Comparison of ENCODE assay signal across 8 mouse cellular contexts in the genomic region with DNA sequence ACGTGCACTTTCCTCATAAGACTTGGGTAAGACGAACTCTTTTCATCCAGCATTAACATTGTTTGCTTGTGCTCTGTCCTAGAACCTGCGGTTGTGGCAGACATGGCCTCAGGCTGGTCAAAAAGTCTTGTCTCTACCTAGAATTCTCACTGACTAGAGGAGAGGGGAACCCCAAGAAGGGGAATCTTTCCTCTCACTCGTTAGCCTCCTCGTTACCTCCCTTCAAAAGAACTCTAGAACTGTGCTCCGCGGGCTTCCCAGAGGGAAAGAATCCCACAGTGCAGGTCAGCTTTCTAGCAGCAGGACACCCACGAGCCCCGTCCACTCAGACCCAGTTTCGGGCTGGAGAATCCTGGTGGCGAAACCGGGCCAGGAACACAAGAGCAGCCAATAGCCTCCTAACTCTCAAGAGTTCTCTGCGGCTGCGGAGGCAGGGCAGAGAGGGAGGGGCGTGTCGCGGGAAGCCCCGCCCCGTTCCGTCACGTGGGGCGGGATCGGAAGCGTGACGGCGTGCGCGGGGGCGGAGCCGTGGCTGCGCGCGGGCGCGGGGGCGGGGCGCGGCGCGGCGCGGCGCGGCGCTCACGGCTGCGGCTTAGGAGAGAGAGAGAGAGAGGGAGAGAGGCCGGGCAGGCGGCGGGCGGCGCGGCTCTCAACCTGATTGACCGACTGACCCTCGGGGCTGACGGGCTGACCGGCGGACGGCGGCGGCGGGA. TPM values are rescaled to one million over a fixed set of nuclear protein-coding genes. Genes with fewer than 3 reads are reported as not detected.
A peak's percentile ranks its signal among the peaks of the same experiment; 100 is the strongest.
DNase-seq lines count a peak whose midpoint lies in the region; ATAC-seq lines count a peak whose summit lies in the region.

A gene (plus strand): TSS at position 553 of the 713 bp plus-strand sequence.

- peak within 1 kb of the TSS; percentile 83 for H3K27ac ChIP-seq in brown adipose tissue, adult 24 weeks (replicated peaks; ENCODE audit: low read depth, low read length)
- H3K27ac ChIP-seq in heart, embryonic 13.5 days (replicated peaks): peak within 1 kb of the TSS; percentile 92
- peak within 1 kb of the TSS; percentile 78 for H3K27ac ChIP-seq in liver, embryonic 12.5 days
- H3K27ac ChIP-seq in stomach, embryonic 15.5 days: peak within 1 kb of the TSS; percentile 84

- 0 out of 2 replicates have a peak, but pooled peaks cover 3% of the 10 kb centered on the region for H3K9me3 ChIP-seq in heart, embryonic 13.5 days
- no peaks in the 10 kb centered on the region for H3K9me3 ChIP-seq in liver, embryonic 12.5 days (replicated peaks)
- H3K9me3 ChIP-seq in stomach, embryonic 15.5 days: no peaks in the 10 kb centered on the region

- peak; percentile 96 for ATAC-seq in heart, embryonic 13.5 days (ENCODE audit: extremely low read depth, insufficient number of reproducible peaks, low FRiP score, low TSS enrichment)
- ATAC-seq in liver, embryonic 12.5 days: peak; percentile 94
- ATAC-seq in stomach, embryonic 15.5 days (ENCODE audit: insufficient read depth, low FRiP score, low read depth): peak; percentile 95

- DNase-seq in CD4-positive, CD25-positive, alpha-beta regulatory T cell, adult 2 months (ENCODE audit: low read depth, low spot score): peak; percentile 97
- DNase-seq in fat pad, adult 2 months (ENCODE audit: extremely low read depth, low read depth, low spot score): peak; percentile 54
- peak; percentile 97 for DNase-seq in kidney, postnatal 10 days
- DNase-seq in natural killer cell, adult 2 months (ENCODE audit: low spot score in 2 of 2): peak; percentile 94 to 95

- peak within 1 kb of the TSS; percentile 76 for H3K4me2 ChIP-seq in heart, embryonic 13.5 days
- H3K4me2 ChIP-seq in liver, embryonic 12.5 days: peak within 1 kb of the TSS; percentile 98
- peak within 1 kb of the TSS; percentile 65 for H3K4me2 ChIP-seq in stomach, embryonic 15.5 days

- H3K4me3 ChIP-seq in brown adipose tissue, adult 24 weeks (ENCODE audit: insufficient read depth, low read depth, low read length): peak within 1 kb of the TSS; percentile 89
- peak within 1 kb of the TSS; percentile 90 for H3K4me3 ChIP-seq in heart, embryonic 13.5 days
- peak within 1 kb of the TSS; percentile 89 for H3K4me3 ChIP-seq in liver, embryonic 12.5 days
- peak within 1 kb of the TSS; percentile 87 for H3K4me3 ChIP-seq in stomach, embryonic 15.5 days (replicated peaks)

- H3K27me3 ChIP-seq in heart, embryonic 13.5 days (replicated peaks): no peaks in the 10 kb centered on the region
- peaks cover 11% of the 10 kb centered on the region for H3K27me3 ChIP-seq in liver, embryonic 12.5 days (replicated peaks)
- no peaks in the 10 kb centered on the region for H3K27me3 ChIP-seq in stomach, embryonic 15.5 days (replicated peaks)

- H3K36me3 ChIP-seq in heart, embryonic 13.5 days: no peaks in the 10 kb centered on the region
- H3K36me3 ChIP-seq in liver, embryonic 12.5 days: no peaks in the 10 kb centered on the region
- no peaks in the 10 kb centered on the region for H3K36me3 ChIP-seq in stomach, embryonic 15.5 days

- peak within 1 kb of the TSS; percentile 98 for H3K9ac ChIP-seq in heart, embryonic 13.5 days
- H3K9ac ChIP-seq in liver, embryonic 12.5 days: peak within 1 kb of the TSS; percentile 91
- peak within 1 kb of the TSS; percentile 93 for H3K9ac ChIP-seq in stomach, embryonic 15.5 days

- WGBS in heart, embryonic 13.5 days: 3% methylated on average over 23 of the region's 62 CpGs
- 3% methylated on average over 48 of the region's 62 CpGs for WGBS in liver, embryonic 12.5 days (ENCODE audit: insufficient replicate concordance)
- WGBS in stomach, embryonic 15.5 days: 3% methylated on average over 39 of the region's 62 CpGs

- H3K4me1 ChIP-seq in brown adipose tissue, adult 24 weeks (ENCODE audit: control insufficient read depth, insufficient read depth, insufficient read length, low read length): peaks cover 2% of the 10 kb centered on the region; the same call in 1 of the 2 replicates
- peaks cover 40% of the 10 kb centered on the region for H3K4me1 ChIP-seq in heart, embryonic 13.5 days
- peaks cover 47% of the 10 kb centered on the region for H3K4me1 ChIP-seq in liver, embryonic 12.5 days
- peaks cover 11% of the 10 kb centered on the region for H3K4me1 ChIP-seq in stomach, embryonic 15.5 days

RNA-seq across cellular contexts. Expression of the gene that starts here (rescaled TPM):
- 2.5 and 2.7 TPM in 2 replicates for polyA plus RNA-seq in brown adipose tissue, adult 24 weeks (2012; ENCODE audit: insufficient read depth, insufficient read length, missing spikeins)
- polyA plus RNA-seq in heart, embryonic 13.5 days (2015; fragmentation: Nextera tagmentation; extraction: Ambion mirVana): 14.4 and 15.4 TPM in 2 replicates
- polyA plus RNA-seq in liver, embryonic 12.5 days (2016; fragmentation: Nextera tagmentation; extraction: Ambion mirVana): 13.5 and 15.1 TPM in 2 replicates
- polyA plus RNA-seq in stomach, embryonic 15.5 days (2015; fragmentation: Nextera tagmentation; extraction: Ambion mirVana): 30.5 and 31.1 TPM in 2 replicates

Comparison
In these comparisons a context has a peak if more than half of its experiments do, and no peak if none do; other contexts are left out.
1. Peak in every context shown above with its lines: DNase-seq, ATAC-seq, H3K4me3 ChIP-seq and H3K27ac ChIP-seq.